Mouse (Mus musculus): ENCODE data around the gene Gm3468. TPM values are rescaled to one million over a fixed set of nuclear protein-coding genes. Genes with fewer than 3 reads are reported as not detected.
"Not testable (repeated sequence)": the region's sequence is repeated elsewhere in the genome, so short reads cannot be mapped to it uniquely, and the experiment has no call there.

The Gm3468 gene
- polyA plus RNA-seq (2015; fragmentation: Nextera tagmentation; extraction: Ambion mirVana), result 0.42 and 0.56 TPM in 2 replicates

DNA sequence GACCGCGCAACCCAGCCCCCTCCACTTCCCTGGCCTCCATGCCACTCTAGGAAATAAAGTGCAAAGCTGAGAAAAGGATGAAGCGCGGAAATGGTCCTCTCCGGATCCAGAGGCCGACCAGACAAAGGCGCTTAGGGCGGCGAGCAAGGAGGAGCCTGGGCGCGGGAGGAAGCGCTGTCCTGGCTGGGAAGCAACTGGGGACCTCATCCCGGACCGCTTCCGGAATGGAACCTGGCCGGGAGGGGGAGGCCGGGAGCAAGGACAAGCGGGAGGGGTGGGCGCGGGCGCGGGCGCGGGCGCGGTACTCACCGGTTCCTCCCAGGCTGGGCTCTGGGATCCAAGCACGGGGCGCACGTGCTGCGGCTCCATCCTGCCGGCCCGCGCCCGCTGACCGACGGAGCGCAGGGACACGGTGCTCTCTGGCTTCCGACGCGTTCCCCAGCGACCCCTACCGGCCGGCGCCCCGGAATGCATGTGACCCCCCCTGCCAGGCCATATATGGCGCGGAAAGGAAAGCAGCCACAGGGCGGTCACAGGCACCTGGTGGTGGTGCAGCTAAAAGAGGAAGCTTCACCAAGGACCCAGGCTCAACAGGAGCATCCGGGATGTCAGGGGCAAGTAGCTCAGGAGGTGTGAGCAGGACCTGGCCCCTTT is at the start of gene Gm3468:
Gm3468 (minus strand) TSS at position 394 of the 654 bp plus-strand sequence.
- peak; percentile 57 for DNase-seq (ENCODE audit: low spot score)

GRCm38 (mm10) chr14:6125707-6126106 is 17.2 kb upstream of the Gm3468 start, which contains the start of gene Gm3476:
Gene Gm3476, minus strand, starts transcription at chr14:6125807.
- DNase-seq (ENCODE audit: low spot score), result not testable (repeated sequence)

DNA sequence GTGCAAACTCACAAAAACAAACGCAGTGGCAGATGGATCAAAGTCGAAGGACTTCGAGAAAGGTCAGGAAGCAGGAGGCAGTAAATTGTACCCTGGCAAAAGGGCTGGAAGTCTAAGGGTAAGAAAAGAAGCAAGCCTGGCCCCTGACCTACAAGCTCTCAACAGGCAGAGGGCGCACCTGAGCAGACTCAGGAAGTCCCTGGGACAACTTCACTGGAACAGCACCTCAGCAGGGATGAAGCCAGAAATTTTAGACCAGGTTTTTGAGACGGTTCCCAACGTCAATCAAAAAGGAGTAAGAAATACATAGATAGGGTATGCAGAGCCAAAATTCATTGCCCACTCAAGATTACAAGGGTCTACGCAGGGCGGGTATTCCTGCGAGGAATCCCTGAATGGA is 965 bp downstream of the Gm3468 start:
- DNase-seq (ENCODE audit: low spot score), result not testable (repeated sequence)

DNA sequence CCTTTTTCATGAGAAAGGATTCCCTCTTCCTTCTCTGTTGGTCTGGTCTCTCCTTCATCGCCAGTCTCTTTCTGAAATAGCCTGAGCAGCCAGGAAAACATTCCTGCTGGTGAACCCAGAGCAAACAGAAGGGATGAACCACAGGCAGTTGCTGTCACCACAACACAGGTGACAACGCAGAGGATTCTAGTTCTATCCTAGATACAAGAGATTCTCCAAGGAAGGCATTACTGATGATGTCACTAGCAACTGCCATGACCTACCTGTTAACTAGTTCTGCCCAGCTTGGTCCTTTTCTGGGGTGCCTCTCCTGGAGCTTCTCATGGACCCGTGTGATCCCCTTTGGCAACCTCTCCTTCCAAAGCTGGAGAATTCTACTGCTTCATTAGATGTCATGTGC is 14.6 kb downstream of the Gm3468 start, which contains the start of gene Gm8206:
Gm8206 (minus strand) TSS at position 101 of the 400 bp plus-strand sequence.
- not testable (repeated sequence) for DNase-seq (ENCODE audit: low spot score)

GRCm38 (mm10) chr14:6058167-6058566 is 50.3 kb downstream of the Gm3468 start, which contains the start of gene Gm6337:
Gene Gm6337, minus strand, starts transcription at chr14:6058267.
- DNase-seq (ENCODE audit: low spot score), result not testable (repeated sequence)

Other genes with a start within 250 kb of the Gm3468 start
- gene Gm8237, start 228.3 kb downstream of the Gm3468 start, polyA plus RNA-seq (2015; fragmentation: Nextera tagmentation; extraction: Ambion mirVana), result 0.07 TPM in 1 of 2 replicates, not detected in the other
- gene Gm3248, start 146.9 kb downstream of the Gm3468 start, polyA plus RNA-seq (2015; fragmentation: Nextera tagmentation; extraction: Ambion mirVana), result 0.08 TPM in 1 of 2 replicates, not detected in the other
- gene Gm3453, start 129.5 kb downstream of the Gm3468 start, polyA plus RNA-seq (2015; fragmentation: Nextera tagmentation; extraction: Ambion mirVana), result not detected in 2 replicates
- gene Gm6337, start 50.4 kb downstream of the Gm3468 start, polyA plus RNA-seq (2015; fragmentation: Nextera tagmentation; extraction: Ambion mirVana), result not detected in 2 replicates
- not detected in 2 replicates for gene Gm8206, start 14.7 kb downstream of the Gm3468 start, polyA plus RNA-seq (2015; fragmentation: Nextera tagmentation; extraction: Ambion mirVana)
- gene Gm3476, start 17.1 kb upstream of the Gm3468 start, polyA plus RNA-seq (2015; fragmentation: Nextera tagmentation; extraction: Ambion mirVana), result not detected in 2 replicates
- not detected in 2 replicates for gene Gm21560, start 110.6 kb upstream of the Gm3468 start, polyA plus RNA-seq (2015; fragmentation: Nextera tagmentation; extraction: Ambion mirVana)
- gene Gm3411, start 178.6 kb upstream of the Gm3468 start, polyA plus RNA-seq (2015; fragmentation: Nextera tagmentation; extraction: Ambion mirVana), result 0.14 and 0.21 TPM in 2 replicates
- gene Gm21103, start 196.2 kb upstream of the Gm3468 start, polyA plus RNA-seq (2015; fragmentation: Nextera tagmentation; extraction: Ambion mirVana), result not detected in 2 replicates
- not detected in 2 replicates for gene Gm3618, start 235.0 kb upstream of the Gm3468 start, polyA plus RNA-seq (2015; fragmentation: Nextera tagmentation; extraction: Ambion mirVana)

Data from thymus, postnatal 0 days (tissue).